In genomic region chr10:89532929-89533727, GRCm38 (mm10) we compare ENCODE assay signal across 9 mouse cellular contexts. TPM values are rescaled to one million over a fixed set of nuclear protein-coding genes. Genes with fewer than 3 reads are reported as not detected.
DNase-seq lines count a peak whose midpoint lies in the region; ATAC-seq and TF ChIP-seq lines count a peak whose summit lies in the region.
"Had no signal": no experiment of that assay in that cellular context is flagged by ENCODE, and none has a peak within 500 bp of the region (broad histone marks: within the 10 kb centered on the region; RNA-seq: fewer than 3 reads in every experiment).

Gene Nr1h4 (minus strand): TSS chr10:89533585.

- ATAC-seq in hindbrain, postnatal 0 days: peak; percentile 48; the same call in 1 of the 2 replicates
- no peak for ATAC-seq in heart, embryonic 16.5 days (replicated peaks; ENCODE audit: extremely low read depth, insufficient read depth, low FRiP score)
- no peak for ATAC-seq in liver, embryonic 12.5 days
- no peak for ATAC-seq in inflammation-experienced regulatory T-cells, adult 6 months

- H3K9ac ChIP-seq in hindbrain, postnatal 0 days (replicated peaks; ENCODE audit: low read length): no peak within 1 kb of the TSS
- peak within 1 kb of the TSS; percentile 41; the same call in 1 of the 2 replicates for H3K9ac ChIP-seq in heart, embryonic 16.5 days (ENCODE audit: low read length)
- no peak within 1 kb of the TSS for H3K9ac ChIP-seq in liver, embryonic 12.5 days
- H3K9ac ChIP-seq: neural tube, embryonic 12.5 days had no signal

- H3K36me3 ChIP-seq in hindbrain, postnatal 0 days (ENCODE audit: insufficient read depth, low read length): no peaks in the 10 kb centered on the region
- H3K36me3 ChIP-seq in hindbrain, embryonic 10.5 days: no peaks in the 10 kb centered on the region
- H3K36me3 ChIP-seq in heart, embryonic 16.5 days (ENCODE audit: control insufficient read depth, insufficient read depth): no peaks in the 10 kb centered on the region
- H3K36me3 ChIP-seq in liver, embryonic 12.5 days: no peaks in the 10 kb centered on the region
- H3K36me3 ChIP-seq in thymus, adult 2 months (ENCODE audit: control insufficient read depth, insufficient read depth, low read length): no peaks in the 10 kb centered on the region
- H3K36me3 ChIP-seq: neural tube, embryonic 12.5 days had no signal

- H3K4me3 ChIP-seq in hindbrain, postnatal 0 days (ENCODE audit: low read length): no peak within 1 kb of the TSS
- H3K4me3 ChIP-seq in hindbrain, embryonic 10.5 days: no peak within 1 kb of the TSS
- H3K4me3 ChIP-seq in heart, embryonic 16.5 days (ENCODE audit: low read length): peak within 1 kb of the TSS; percentile 15
- no peak within 1 kb of the TSS for H3K4me3 ChIP-seq in liver, embryonic 12.5 days
- no peak within 1 kb of the TSS for H3K4me3 ChIP-seq in thymus, adult 2 months (ENCODE audit: control insufficient read depth, insufficient read depth, low read length)
- H3K4me3 ChIP-seq: neural tube, embryonic 12.5 days had no signal

- TF ChIP-seq CTCF in hindbrain, postnatal 0 days (IDR thresholded peaks at IDR 0.05; ENCODE audit: low read depth): no peak
- TF ChIP-seq CTCF in thymus, adult 2 months (IDR thresholded peaks at IDR 0.05; ENCODE audit: borderline replicate concordance, control insufficient read depth, extremely low read depth, insufficient read depth, low read length, poor library complexity): no peak

- peak within 1 kb of the TSS; percentile 22 for H3K4me2 ChIP-seq in hindbrain, postnatal 0 days (ENCODE audit: low read depth, low read length)
- H3K4me2 ChIP-seq in heart, embryonic 16.5 days (ENCODE audit: low read depth, low read length): peak within 1 kb of the TSS; percentile 46
- peak within 1 kb of the TSS; percentile 22 for H3K4me2 ChIP-seq in liver, embryonic 12.5 days
- H3K4me2 ChIP-seq: neural tube, embryonic 12.5 days had no signal

- TF ChIP-seq POLR2A in thymus, adult 2 months (IDR thresholded peaks at IDR 0.05; ENCODE audit: control insufficient read depth, extremely low read depth, insufficient read depth, low read length, poor library complexity): no peak

- H3K27me3 ChIP-seq in hindbrain, postnatal 0 days (ENCODE audit: insufficient read depth, low read length): no peaks in the 10 kb centered on the region
- H3K27me3 ChIP-seq in hindbrain, embryonic 10.5 days (ENCODE audit: insufficient read depth, poor library complexity, severe bottlenecking): no peaks in the 10 kb centered on the region
- no peaks in the 10 kb centered on the region for H3K27me3 ChIP-seq in heart, embryonic 16.5 days (ENCODE audit: control insufficient read depth, insufficient read depth, low read length)
- H3K27me3 ChIP-seq in liver, embryonic 12.5 days (replicated peaks): no peaks in the 10 kb centered on the region
- no peaks in the 10 kb centered on the region for H3K27me3 ChIP-seq in thymus, adult 2 months (ENCODE audit: control insufficient read depth, insufficient read depth, low read length)
- H3K27me3 ChIP-seq: neural tube, embryonic 12.5 days had no signal

- H3K4me1 ChIP-seq in hindbrain, postnatal 0 days (ENCODE audit: insufficient read depth, low read length): no peaks in the 10 kb centered on the region
- H3K4me1 ChIP-seq in hindbrain, embryonic 10.5 days (replicated peaks): no peaks in the 10 kb centered on the region
- H3K4me1 ChIP-seq in heart, embryonic 16.5 days (ENCODE audit: control insufficient read depth, insufficient read depth, low read length): peaks cover 36% of the 10 kb centered on the region
- H3K4me1 ChIP-seq in liver, embryonic 12.5 days: no peaks in the 10 kb centered on the region; the same call in 1 of the 2 replicates
- no peaks in the 10 kb centered on the region for H3K4me1 ChIP-seq in thymus, adult 2 months (replicated peaks; ENCODE audit: control insufficient read depth, insufficient read depth, low read length)
- H3K4me1 ChIP-seq: neural tube, embryonic 12.5 days had no signal

- no peak within 1 kb of the TSS for H3K27ac ChIP-seq in hindbrain, postnatal 0 days
- no peak within 1 kb of the TSS for H3K27ac ChIP-seq in hindbrain, embryonic 10.5 days
- H3K27ac ChIP-seq in heart, embryonic 16.5 days (ENCODE audit: low read length): peak within 1 kb of the TSS; percentile 20
- H3K27ac ChIP-seq in liver, embryonic 12.5 days: peak within 1 kb of the TSS; percentile 40; the same call in 1 of the 2 replicates
- no peak within 1 kb of the TSS for H3K27ac ChIP-seq in thymus, adult 2 months (ENCODE audit: control insufficient read depth, insufficient read depth, low read length)
- H3K27ac ChIP-seq: neural tube, embryonic 12.5 days had no signal

- no peaks in the 10 kb centered on the region for H3K9me3 ChIP-seq in hindbrain, postnatal 0 days (ENCODE audit: low read length)
- H3K9me3 ChIP-seq in hindbrain, embryonic 10.5 days: no peaks in the 10 kb centered on the region
- no peaks in the 10 kb centered on the region for H3K9me3 ChIP-seq in heart, embryonic 16.5 days (replicated peaks; ENCODE audit: control insufficient read depth, low read length)
- no peaks in the 10 kb centered on the region for H3K9me3 ChIP-seq in liver, embryonic 12.5 days (replicated peaks)
- H3K9me3 ChIP-seq: neural tube, embryonic 12.5 days had no signal

- 50% methylated on average over 17 of the region's 17 CpGs for WGBS in hindbrain, postnatal 0 days
- WGBS in hindbrain, embryonic 10.5 days: 88% methylated on average over 17 of the region's 17 CpGs
- WGBS in heart, embryonic 16.5 days: 44% methylated on average over 17 of the region's 17 CpGs
- WGBS in liver, embryonic 12.5 days (ENCODE audit: insufficient replicate concordance): 61% methylated on average over 17 of the region's 17 CpGs
- WGBS in thymus, adult 2 months: 88% methylated on average over 17 of the region's 17 CpGs

- peak; percentile 69 for DNase-seq in hindbrain, postnatal 0 days (ENCODE audit: low spot score)
- DNase-seq in hindbrain, embryonic 10.5 days (ENCODE audit: low spot score): no peak
- peak; percentile 90 for DNase-seq in adrenal gland, postnatal 36 days
- no peak for DNase-seq in thymus, adult 2 months
- no peak for DNase-seq in thymus, postnatal 14 days

RNA-seq across cellular contexts. Expression of gene Nr1h4, which starts in this region (rescaled TPM):
- not detected in 2 replicates for total RNA-seq in hindbrain, postnatal 0 days (2014; rRNA removed)
- polyA plus RNA-seq in hindbrain, postnatal 0 days (2015; fragmentation: Nextera tagmentation; extraction: Ambion mirVana): 0.08 and 0.09 TPM in 2 replicates
- polyA plus RNA-seq in hindbrain, embryonic 10.5 days (2016; fragmentation: Nextera tagmentation; extraction: Ambion mirVana): not detected in 2 replicates
- 10 to 100 TPM; 16.8 to 27.6 TPM for total RNA-seq in adrenal gland, postnatal 36 days (2021)
- 0.99 and 1.2 TPM in 2 replicates for polyA plus RNA-seq in heart, embryonic 16.5 days (2015; fragmentation: Nextera tagmentation; extraction: Ambion mirVana)
- polyA plus RNA-seq in liver, embryonic 12.5 days (2016; fragmentation: Nextera tagmentation; extraction: Ambion mirVana): 2.2 and 2.8 TPM in 2 replicates
- not detected for polyA plus RNA-seq in inflammation-experienced regulatory T-cells, adult 6 months (2017; shearing (Covaris generic))
- polyA plus RNA-seq in thymus, adult 2 months (2012; rRNA removed): 0.23 TPM in 2 replicates
- polyA plus RNA-seq: neural tube, embryonic 12.5 days had no signal

Comparison
In these comparisons a context has a peak if more than half of its experiments do, and no peak if none do; other contexts are left out.
1. RNA of gene Nr1h4 (total RNA-seq): 16.8 to 27.6 TPM in adrenal gland, postnatal 36 days; not detected in hindbrain, postnatal 0 days; every median in the first group is over 10 times any median in the second.
2. Peak in DNase-seq, ATAC-seq and H3K4me2 ChIP-seq in hindbrain, postnatal 0 days; RNA of the gene not detected or under 1 TPM.
3. DNase-seq: peak in adrenal gland, postnatal 36 days (2 of 2); none in hindbrain, embryonic 10.5 days (single experiment), thymus, adult 2 months (single experiment) and thymus, postnatal 14 days (single experiment).
4. H3K27ac ChIP-seq: peak in heart, embryonic 16.5 days (single experiment) and liver, embryonic 12.5 days (single experiment); none in hindbrain, postnatal 0 days (single experiment), hindbrain, embryonic 10.5 days (single experiment) and thymus, adult 2 months (single experiment).
5. Peak in every context shown above with its lines, with median percentiles within 50 percentile points of each other: H3K4me2 ChIP-seq.